Mouse (Mus musculus): ENCODE data around the gene Pigk. TPM values are rescaled to one million over a fixed set of nuclear protein-coding genes. Genes with fewer than 3 reads are reported as not detected.
A peak's percentile ranks its signal among the peaks of the same experiment; 100 is the strongest.

Gene Pigk
- polyA plus RNA-seq, 1 experiment from 2014 or later: 59.6 TPM

DNA sequence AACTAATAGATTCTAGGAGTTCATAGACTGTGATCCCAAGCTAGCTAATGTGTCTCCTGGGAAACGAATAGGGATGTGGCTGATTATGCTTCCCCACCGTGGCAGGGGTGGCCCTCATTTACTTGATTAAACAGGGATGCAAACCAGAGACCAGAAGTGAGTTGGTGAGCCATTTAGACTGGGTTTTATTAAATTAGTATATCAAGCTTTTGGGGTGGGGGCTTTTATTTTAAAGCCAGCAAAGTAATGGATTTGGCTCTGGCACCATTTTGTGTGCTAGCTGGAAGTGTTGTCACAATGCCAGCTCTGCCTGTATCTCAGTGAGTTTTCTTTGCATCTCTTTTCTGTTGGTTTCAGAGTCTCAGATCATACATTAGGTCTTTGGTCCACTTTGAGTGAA lies 43.0 kb downstream of the Pigk start:
- Histone ChIP-seq H3K27ac (ENCODE audit: low read length) (no peak overlapping the region), H3K9ac (ENCODE audit: low read depth, low read length) (no peak overlapping the region), H3K27me3 (ENCODE audit: control insufficient read depth, insufficient read depth, low read depth, low read length) (no peaks in the 10 kb centered on the region), H3K36me3 (ENCODE audit: control insufficient read depth, insufficient read depth, low read length) (peaks cover 3% of the 10 kb centered on the region; the same call in 1 of the 2 replicates), H3K9me3 (replicated peaks; ENCODE audit: control insufficient read depth, low read length, poor library complexity, severe bottlenecking) (no peaks in the 10 kb centered on the region), H3K4me2 (ENCODE audit: low read length) (no peak overlapping the region), H3K4me1 (ENCODE audit: control insufficient read depth, insufficient read depth, low read length) (peaks cover 15% of the 10 kb centered on the region), H3K4me3 (ENCODE audit: low read depth, low read length) (no peak overlapping the region)
- ATAC-seq: no peak
- 38% methylated on average over 2 of the region's 2 CpGs for WGBS

DNA sequence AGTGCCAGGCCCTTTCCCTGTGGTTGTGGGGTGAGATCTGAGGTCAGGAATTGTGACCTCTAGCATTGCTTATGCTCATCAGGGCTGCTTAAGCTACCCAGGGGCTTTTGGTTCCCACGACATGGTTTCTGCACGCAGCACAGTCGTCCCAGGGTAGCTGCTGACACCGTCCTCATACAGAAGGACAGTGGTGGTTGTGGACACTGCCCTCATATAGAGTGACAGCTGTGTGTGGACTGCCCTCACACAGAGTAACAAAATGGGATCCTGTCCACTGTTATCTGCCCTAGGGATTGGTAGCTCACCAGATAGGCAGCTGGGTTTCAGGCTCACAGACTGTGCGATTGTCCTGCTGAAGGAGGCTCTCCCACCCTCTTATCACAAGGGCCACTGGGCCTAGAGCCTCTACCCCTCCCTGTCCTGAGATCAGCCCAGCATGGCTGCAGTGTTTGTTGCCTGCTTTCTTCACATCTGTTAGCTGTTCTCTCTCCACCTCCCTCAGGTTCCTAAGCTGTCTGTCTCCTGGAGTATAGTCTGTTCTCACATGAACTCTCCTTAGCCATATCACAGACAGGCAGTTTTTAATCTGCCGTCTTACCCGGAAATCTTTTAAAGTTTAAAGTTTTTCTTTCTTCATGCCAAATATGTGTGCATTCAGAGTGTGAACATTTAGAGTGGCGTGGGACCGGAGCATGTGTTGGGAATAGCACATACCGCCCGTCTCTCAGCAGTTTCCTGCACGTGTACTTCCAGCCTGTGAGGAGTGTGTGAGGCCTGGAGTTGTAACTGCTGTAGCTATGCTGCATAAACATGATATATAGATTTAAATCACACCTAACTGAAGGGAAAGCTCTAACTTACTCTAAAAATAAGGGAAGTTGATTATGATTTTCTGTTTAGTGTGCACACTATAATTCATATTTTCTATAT lies 43.8 kb downstream of the Pigk start:
- Histone ChIP-seq H3K27ac (ENCODE audit: low read length) (no peak overlapping the region), H3K9me3 (replicated peaks; ENCODE audit: control insufficient read depth, low read length, poor library complexity, severe bottlenecking) (no peaks in the 10 kb centered on the region)

DNA sequence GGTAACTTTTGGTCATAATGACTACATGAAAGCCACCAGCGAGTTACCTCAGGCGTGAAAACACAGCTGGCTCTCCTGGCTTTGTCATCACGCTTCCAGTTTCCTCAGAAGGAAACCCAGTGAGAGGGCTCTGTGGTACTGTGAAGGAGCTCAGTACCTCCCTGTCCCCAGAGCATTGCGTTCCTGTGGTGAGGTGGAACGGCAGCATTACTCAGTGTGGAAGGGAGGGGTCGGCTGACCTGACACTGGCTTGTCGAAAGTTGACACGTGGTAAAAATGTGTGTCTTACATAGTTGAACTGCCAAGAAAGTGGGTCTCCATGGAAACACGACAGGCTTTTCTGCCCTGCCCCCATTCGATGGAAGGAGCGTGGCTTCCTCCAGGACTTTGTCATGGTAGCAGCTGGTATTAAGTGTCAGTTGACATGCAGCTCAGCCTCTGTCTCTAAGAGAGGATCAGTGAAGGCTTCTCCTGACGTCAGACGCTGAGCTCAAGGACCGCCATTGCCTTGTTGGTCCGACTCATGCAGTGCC lies 44.7 kb downstream of the Pigk start:
- ATAC-seq: peak; percentile 27

More for the DNA sequence above, 43.8 kb downstream of the Pigk start:
- 57% methylated on average over 12 of the region's 12 CpGs for WGBS
- no peak for ATAC-seq
- Histone ChIP-seq H3K4me1 (ENCODE audit: control insufficient read depth, insufficient read depth, low read length) (peaks cover 15% of the 10 kb centered on the region), H3K36me3 (ENCODE audit: control insufficient read depth, insufficient read depth, low read length) (no peaks in the 10 kb centered on the region), H3K9ac (ENCODE audit: low read depth, low read length) (no peak overlapping the region), H3K27me3 (ENCODE audit: control insufficient read depth, insufficient read depth, low read depth, low read length) (no peaks in the 10 kb centered on the region), H3K4me3 (ENCODE audit: low read depth, low read length) (no peak overlapping the region), H3K4me2 (ENCODE audit: low read length) (no peak overlapping the region)

DNA sequence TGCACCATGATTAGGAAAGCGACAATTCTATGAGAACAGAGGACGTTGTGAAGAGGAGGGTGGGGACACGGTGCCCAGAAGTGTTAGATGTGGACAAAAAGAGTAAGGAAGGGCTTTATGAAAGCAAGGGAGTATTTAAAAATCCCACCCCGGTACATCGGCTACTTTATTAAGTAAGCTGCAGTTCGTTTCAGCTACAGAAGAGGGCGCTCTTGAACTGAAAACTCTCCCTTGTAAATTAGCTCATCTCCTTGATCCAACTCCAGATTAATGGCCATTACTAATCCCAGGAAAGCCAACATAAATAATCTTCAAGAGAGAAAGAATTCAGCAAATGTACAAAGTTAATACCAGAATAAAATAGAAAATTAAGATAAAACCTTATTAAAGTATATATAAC lies 47.2 kb downstream of the Pigk start:
- no peak overlapping the region for H3K4me3 ChIP-seq (ENCODE audit: low read depth, low read length)
- H3K36me3 ChIP-seq (ENCODE audit: control insufficient read depth, insufficient read depth, low read length): no peaks in the 10 kb centered on the region
- no peaks in the 10 kb centered on the region for H3K9me3 ChIP-seq (replicated peaks; ENCODE audit: control insufficient read depth, low read length, poor library complexity, severe bottlenecking)
- peaks cover 15% of the 10 kb centered on the region for H3K4me1 ChIP-seq (ENCODE audit: control insufficient read depth, insufficient read depth, low read length)
- no peak overlapping the region for H3K9ac ChIP-seq (ENCODE audit: low read depth, low read length)
- H3K27ac ChIP-seq (ENCODE audit: low read length): no peak overlapping the region
- H3K27me3 ChIP-seq (ENCODE audit: control insufficient read depth, insufficient read depth, low read depth, low read length): no peaks in the 10 kb centered on the region
- WGBS: 19% methylated on average over 7 of the region's 7 CpGs
- ATAC-seq: no peak
- H3K4me2 ChIP-seq (ENCODE audit: low read length): no peak overlapping the region

More for the DNA sequence above, 44.7 kb downstream of the Pigk start:
- 43% methylated on average over 15 of the region's 15 CpGs for WGBS
- H3K9ac ChIP-seq (ENCODE audit: low read depth, low read length): no peak overlapping the region
- no peaks in the 10 kb centered on the region for H3K9me3 ChIP-seq (replicated peaks; ENCODE audit: control insufficient read depth, low read length, poor library complexity, severe bottlenecking)
- no peak overlapping the region for H3K4me2 ChIP-seq (ENCODE audit: low read length)
- no peaks in the 10 kb centered on the region for H3K36me3 ChIP-seq (ENCODE audit: control insufficient read depth, insufficient read depth, low read length)
- H3K4me3 ChIP-seq (ENCODE audit: low read depth, low read length): no peak overlapping the region
- peaks cover 15% of the 10 kb centered on the region for H3K4me1 ChIP-seq (ENCODE audit: control insufficient read depth, insufficient read depth, low read length)
- H3K27me3 ChIP-seq (ENCODE audit: control insufficient read depth, insufficient read depth, low read depth, low read length): no peaks in the 10 kb centered on the region
- H3K27ac ChIP-seq (ENCODE audit: low read length): no peak overlapping the region

DNA sequence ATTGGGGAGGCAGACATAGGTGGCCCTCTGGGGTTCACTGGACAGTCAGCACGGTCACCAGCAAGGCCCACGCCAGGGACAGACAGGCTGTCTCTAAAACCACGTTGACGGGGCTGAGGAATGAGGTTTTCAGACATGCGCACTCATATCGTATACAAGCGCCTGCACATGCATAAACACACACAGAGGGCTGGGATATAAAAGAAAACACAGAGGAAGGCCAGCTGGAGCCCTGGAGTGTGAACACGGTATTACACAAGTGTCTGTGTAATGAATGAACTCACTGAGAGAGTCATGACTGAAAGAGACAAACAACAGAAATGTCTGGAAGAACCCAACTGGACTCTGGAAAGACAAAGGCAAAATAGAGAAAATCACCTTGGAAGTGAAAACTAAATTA lies 47.8 kb downstream of the Pigk start:
- H3K9ac ChIP-seq (ENCODE audit: low read depth, low read length): no peak overlapping the region
- H3K4me2 ChIP-seq (ENCODE audit: low read length): no peak overlapping the region
- H3K4me3 ChIP-seq (ENCODE audit: low read depth, low read length): no peak overlapping the region
- no peak for ATAC-seq
- no peaks in the 10 kb centered on the region for H3K9me3 ChIP-seq (replicated peaks; ENCODE audit: control insufficient read depth, low read length, poor library complexity, severe bottlenecking)
- no peaks in the 10 kb centered on the region for H3K36me3 ChIP-seq (ENCODE audit: control insufficient read depth, insufficient read depth, low read length)
- peaks cover 15% of the 10 kb centered on the region for H3K4me1 ChIP-seq (ENCODE audit: control insufficient read depth, insufficient read depth, low read length)
- H3K27ac ChIP-seq (ENCODE audit: low read length): no peak overlapping the region
- WGBS: 87% methylated on average over 8 of the region's 8 CpGs
- H3K27me3 ChIP-seq (ENCODE audit: control insufficient read depth, insufficient read depth, low read depth, low read length): no peaks in the 10 kb centered on the region

DNA sequence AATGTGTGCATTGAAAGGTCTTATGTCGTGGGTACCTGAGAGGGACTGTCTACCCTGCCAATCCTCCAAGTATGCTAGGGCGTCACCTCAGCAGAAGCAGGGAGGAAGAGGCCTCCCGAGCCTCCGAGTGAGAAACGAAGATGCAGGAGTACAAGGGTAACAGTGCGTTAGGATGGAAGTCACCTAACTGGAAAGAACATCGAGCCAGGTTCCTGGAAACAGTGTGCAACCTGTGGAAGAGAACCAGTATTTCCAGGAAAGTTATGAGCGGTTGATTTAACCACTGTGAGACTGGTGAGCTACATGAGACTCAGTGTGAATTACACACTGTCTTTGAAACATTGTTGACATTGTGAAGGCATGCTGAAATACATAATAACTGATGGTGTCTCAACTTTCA lies 48.4 kb downstream of the Pigk start:
- WGBS: 92% methylated on average over 8 of the region's 8 CpGs
- Histone ChIP-seq H3K4me2 (ENCODE audit: low read length) (no peak overlapping the region), H3K4me1 (ENCODE audit: control insufficient read depth, insufficient read depth, low read length) (peaks cover 13% of the 10 kb centered on the region), H3K9me3 (replicated peaks; ENCODE audit: control insufficient read depth, low read length, poor library complexity, severe bottlenecking) (no peaks in the 10 kb centered on the region), H3K36me3 (ENCODE audit: control insufficient read depth, insufficient read depth, low read length) (no peaks in the 10 kb centered on the region), H3K9ac (ENCODE audit: low read depth, low read length) (no peak overlapping the region), H3K27me3 (ENCODE audit: control insufficient read depth, insufficient read depth, low read depth, low read length) (no peaks in the 10 kb centered on the region), H3K4me3 (ENCODE audit: low read depth, low read length) (no peak overlapping the region), H3K27ac (ENCODE audit: low read length) (no peak overlapping the region)
- ATAC-seq: no peak

DNA sequence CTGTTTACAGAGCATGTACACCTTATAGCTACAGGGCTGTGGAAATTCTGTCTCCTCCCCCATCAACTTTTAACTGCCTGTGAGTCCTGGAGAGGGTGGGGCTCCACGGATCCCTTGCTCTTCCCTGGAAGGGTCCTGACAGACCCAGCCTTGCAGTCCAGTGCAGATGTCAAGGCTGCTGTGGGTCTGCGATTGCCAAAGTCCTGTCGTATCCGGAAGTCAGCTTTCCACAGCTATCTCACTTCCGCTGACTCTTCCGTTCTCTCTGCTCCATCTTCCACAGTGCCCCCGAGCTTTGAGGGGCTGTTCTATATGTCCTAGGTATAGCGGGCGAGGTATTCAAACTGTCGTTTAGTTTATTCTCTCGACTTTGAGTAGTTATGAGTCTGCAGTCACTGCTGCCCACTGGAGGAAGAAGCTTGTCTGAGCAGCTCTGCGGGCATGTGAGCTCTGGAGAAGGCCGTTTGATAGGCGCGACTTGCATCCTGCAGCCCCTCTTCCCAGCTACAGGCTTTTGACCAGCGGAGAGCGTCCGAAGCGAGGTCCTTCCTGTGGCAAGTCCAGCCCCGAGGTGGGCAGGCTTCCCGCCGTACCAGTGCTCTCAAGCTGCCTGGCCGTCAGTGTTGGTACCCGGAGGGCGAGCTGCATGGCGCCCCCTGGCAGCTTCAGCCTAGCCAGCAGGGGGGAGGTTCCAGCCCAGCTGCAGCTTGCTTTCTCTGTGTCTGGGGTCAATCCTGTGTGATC lies 49.4 kb downstream of the Pigk start:
- Histone ChIP-seq H3K27me3 (ENCODE audit: control insufficient read depth, insufficient read depth, low read depth, low read length) (no peaks in the 10 kb centered on the region), H3K9me3 (replicated peaks; ENCODE audit: control insufficient read depth, low read length, poor library complexity, severe bottlenecking) (no peaks in the 10 kb centered on the region), H3K4me2 (ENCODE audit: low read length) (peak overlapping the region; percentile 23; the same call in 1 of the 2 replicates), H3K27ac (ENCODE audit: low read length) (no peak overlapping the region), H3K9ac (ENCODE audit: low read depth, low read length) (no peak overlapping the region), H3K36me3 (ENCODE audit: control insufficient read depth, insufficient read depth, low read length) (no peaks in the 10 kb centered on the region), H3K4me1 (ENCODE audit: control insufficient read depth, insufficient read depth, low read length) (peaks cover 10% of the 10 kb centered on the region), H3K4me3 (ENCODE audit: low read depth, low read length) (no peak overlapping the region)
- WGBS: 42% methylated on average over 26 of the region's 26 CpGs
- peak; percentile 18; the same call in 1 of the 2 replicates for ATAC-seq

DNA sequence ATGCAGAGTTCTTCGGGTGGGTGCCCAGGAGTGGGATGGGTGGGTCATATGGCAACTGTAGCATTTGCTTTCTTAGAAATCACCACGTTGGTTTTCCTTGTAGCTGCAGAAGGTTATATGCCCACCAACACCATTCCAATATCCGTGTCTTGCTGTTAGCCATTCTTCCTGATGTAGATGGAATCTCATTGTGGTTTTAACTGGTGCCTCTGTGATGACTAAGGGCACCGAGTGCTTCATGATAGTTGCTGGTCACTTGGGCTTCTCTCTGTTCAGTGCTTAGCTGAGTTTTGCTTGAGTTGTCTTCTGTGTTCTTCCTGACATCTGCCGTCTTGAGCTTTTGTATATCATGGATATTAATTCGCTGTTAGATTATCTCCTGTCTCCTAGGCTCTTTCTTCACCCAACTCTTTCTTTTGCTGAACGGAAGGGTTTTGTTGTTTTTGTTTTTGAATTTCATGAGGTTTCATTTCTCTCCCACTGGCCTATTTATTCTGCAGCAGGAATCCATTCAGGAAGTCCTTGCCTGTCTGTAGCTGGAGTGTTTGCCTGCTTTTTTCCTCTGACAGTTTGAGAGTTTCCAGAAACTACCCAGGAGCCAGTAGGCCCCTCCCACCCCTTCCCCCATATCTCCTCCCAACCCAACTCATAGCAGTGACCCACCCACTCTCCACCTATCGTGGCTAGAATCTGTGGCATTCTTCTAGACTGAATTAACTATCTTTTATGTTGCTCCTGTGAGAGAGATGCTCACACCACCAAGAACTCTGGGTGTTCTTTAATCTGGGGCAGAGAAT lies 50.8 kb downstream of the Pigk start:
- H3K9me3 ChIP-seq (replicated peaks; ENCODE audit: control insufficient read depth, low read length, poor library complexity, severe bottlenecking): no peaks in the 10 kb centered on the region
- peaks cover 3% of the 10 kb centered on the region; the same call in 1 of the 2 replicates for H3K36me3 ChIP-seq (ENCODE audit: control insufficient read depth, insufficient read depth, low read length)
- peaks cover 2% of the 10 kb centered on the region for H3K4me1 ChIP-seq (ENCODE audit: control insufficient read depth, insufficient read depth, low read length)
- no peak overlapping the region for H3K27ac ChIP-seq (ENCODE audit: low read length)
- ATAC-seq: no peak
- no peaks in the 10 kb centered on the region for H3K27me3 ChIP-seq (ENCODE audit: control insufficient read depth, insufficient read depth, low read depth, low read length)
- H3K4me2 ChIP-seq (ENCODE audit: low read length): no peak overlapping the region
- no peak overlapping the region for H3K9ac ChIP-seq (ENCODE audit: low read depth, low read length)
- 55% methylated on average over 8 of the region's 8 CpGs for WGBS
- H3K4me3 ChIP-seq (ENCODE audit: low read depth, low read length): no peak overlapping the region

Measured in midbrain, embryonic 16.5 days (tissue).